Mouse (Mus musculus): ENCODE measurements around the gene Gmcl1.
A peak's percentile ranks its signal among the peaks of the same experiment; 100 is the strongest.

Gmcl1 gene

DNA sequence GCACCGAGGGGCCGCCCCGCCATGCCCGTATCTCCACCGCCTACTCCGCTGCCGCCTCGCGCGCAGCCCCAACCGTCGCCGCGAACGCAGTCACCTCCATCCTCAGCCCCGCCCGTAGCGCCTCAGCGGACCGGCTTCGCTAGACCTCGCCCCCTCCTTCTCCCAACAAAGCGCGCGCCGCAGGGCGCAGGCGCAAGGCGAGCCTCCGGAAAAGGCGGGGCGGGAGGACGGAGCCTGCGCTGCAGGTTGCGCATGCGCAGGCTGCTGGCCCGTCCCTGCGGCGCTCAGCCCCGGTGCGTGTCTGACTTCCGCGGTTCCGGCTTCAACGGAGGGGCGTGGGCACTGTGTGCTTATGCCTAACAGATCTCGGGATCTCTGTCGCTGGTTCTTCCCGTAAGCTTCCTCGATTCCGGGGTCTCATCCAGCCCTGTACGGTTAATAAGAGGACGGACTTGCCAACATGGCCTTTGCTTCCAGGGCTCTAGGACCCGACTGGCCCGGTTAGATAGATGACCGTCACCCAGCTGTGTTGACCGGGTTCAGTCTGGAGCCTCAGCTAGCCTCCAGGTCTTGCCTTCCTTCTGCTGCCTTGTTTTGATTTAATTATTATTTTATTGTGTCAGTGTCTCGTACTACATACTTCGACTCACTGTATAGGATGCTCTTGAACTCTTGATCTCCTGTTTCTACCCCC is at the start of gene Gmcl1:
Gmcl1 (minus strand) TSS at position 201 of the 694 bp plus-strand sequence.
- DNase-seq: peak; percentile 91

DNA sequence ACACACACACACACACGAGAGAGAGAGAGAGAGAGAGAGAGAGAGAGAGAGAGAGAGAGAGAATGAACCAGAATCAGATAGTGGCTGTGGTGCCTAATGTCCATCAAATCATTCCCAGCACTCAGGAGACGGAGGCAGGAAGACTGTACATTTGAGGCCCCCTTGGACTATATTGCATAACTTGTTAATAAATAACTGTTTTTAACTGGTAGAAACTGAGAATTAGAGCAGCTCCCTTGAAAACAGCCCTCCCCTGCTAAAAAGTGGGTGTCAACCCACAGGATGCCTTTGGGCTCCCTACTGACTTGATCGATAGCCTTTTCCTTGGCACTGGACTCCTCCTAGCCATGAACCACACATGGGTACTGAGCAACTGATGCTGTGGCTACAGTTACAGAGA is 49.2 kb upstream of the Gmcl1 start:
- no peak for DNase-seq

DNA sequence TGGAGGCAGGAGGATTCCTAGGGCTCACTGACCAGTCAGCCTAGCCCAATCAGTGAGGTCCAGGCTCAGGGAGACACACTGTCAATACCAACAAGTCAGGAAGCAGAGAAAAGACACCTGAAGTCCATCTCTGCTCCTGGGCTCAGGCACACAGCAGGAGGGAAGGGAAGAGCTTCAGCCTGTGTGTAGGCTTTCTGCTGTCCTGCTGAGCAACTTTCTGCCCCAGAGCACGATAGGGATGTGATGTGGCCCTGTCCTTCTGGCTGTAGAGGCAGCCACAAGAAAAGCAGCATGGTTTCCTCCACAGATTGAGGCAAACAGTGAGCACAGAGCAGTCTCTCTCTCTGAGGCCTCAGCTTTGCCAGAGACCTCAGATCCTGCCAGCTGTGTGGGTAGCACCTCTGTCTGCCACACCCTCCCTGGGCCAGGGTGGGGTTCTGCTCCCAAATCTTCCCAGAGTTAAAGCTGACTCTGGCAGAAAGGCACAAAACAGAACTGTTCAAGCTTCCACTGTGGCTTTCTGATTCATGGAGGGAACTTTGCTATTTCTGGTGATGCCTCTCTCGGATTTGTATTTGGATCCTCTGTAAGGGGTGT is 48.3 kb upstream of the Gmcl1 start:
- DNase-seq: no peak

DNA sequence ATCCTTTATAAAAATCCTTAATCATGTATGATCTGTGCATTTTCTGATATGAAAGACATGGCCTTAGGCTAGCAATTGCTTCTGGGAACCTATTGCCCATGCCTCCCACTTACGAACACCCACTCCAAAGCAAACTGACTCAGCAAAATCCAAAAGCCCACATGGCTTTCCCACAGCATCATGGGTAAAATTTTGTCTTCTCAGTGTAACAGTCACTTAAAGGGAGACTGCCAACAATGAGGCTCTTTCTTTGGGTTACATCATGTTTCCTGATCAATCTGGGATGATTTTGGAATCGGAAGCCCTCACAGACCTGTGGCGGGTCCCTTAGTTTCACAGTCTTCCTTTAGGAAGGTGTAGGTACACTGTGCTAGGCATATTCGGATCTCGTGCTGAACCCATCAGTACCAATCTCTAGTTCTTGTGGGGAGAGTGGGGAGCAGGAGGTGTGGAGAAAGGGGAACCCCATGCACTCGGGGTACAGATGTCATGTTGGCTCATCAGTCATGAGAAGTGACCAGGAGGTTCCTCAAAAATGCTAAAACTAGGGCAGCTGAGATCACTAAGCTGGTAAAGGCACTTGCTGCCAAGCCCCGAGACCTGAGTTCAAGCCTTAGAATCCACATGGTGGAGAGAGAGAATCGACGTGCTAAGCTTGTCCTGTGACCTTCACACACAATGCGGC is 45.9 kb upstream of the Gmcl1 start:
- DNase-seq: no peak

DNA sequence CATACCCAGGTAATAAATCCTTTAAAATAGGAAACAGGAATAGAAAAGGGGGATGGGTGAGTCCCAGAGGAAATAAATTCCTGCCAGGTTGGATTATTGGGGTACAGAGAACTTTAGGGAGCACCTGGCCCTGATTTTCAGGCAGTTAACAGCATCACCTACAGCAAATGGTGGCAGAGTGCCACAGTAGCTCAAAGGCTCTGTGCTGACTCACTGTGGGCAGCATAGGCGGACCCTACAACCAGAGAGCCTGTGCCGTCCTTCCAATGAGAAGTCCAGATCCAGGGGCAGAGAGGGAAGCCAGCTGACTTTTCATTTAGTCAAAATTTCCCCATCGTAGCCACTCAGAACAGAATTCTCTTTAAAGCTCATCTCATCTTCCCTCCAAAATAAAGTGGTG is 44.0 kb upstream of the Gmcl1 start:
- DNase-seq: no peak

DNA sequence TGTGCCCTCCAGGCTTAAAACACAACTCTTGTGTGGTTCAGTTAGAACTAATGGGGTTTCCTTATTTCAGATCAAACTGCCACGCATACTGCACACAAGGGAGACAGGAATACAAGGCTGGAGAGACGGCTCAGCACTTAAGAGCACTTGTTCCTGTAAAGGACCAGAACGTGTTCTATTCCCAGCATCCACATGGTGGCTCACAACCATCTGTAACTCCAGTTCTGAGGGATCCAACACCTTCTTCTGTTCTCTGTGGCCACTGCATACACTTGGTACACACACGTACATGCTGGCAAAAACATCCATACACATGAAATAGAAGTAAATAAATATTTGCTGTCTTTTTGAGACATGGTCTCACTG is 43.5 kb upstream of the Gmcl1 start:
- no peak for DNase-seq

GRCm38 (mm10) chr6:86776001-86776705 is 43.0 kb upstream of the Gmcl1 start:
- no peak for DNase-seq

DNA sequence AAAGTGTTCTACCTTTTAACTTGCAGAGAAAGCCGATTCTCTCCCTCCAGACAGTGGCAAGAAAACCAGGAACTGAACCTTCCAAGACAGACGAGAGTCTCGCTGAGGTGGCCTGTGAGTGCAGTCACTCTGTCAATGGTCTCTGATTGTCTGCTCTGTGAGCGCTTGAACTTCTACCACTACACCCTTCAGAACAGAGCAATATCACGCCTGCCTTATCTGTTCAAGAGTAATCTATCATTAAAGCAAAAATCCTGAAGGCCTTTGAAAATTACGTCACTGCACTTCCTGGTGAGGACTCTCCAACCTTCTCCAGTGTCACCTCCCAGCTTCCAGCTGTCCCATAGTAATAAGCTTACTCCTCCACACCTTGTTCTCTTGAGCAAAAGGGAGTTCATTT is 41.8 kb upstream of the Gmcl1 start:
- no peak for DNase-seq

GRCm38 (mm10) chr6:86773830-86774229 is 40.6 kb upstream of the Gmcl1 start:
- DNase-seq: no peak

DNA sequence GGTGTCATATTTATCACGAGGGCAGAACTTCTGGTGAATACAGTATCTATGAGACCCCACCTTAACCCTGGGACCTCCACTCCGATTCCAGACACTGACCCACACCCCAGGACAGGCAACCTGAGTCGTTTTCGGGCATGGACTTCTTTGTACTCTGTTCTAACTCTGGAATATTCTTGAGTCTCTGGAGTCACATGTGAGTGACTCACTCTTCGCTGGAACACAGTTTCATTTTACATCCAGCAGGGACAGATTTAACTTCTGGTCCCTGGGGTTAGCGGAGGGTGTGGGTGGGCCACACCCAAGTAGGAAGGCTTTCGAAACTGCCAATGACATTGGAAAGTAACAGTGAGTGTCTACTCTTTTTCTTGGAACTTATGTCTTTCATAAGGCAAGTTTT is 39.4 kb upstream of the Gmcl1 start:
- no peak for DNase-seq

DNA sequence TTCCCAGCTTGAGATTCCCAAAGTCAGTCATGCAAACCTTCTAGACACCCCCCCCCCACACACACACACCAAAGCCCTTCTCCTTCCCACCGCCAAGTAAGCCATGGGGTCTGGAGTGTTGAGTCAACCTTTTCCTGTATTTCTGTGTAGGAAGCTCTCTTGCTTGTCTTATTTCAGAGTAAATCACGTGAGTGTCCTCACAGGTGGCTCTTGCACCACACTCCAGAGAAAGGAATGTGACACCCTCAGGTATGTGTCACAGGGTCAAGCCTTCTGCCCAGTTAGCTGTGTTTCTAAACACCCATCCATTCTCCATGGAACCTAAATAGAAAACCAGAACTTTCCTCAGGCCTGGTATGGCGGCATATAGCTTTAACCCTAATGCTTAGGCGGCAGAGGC is 35.8 kb upstream of the Gmcl1 start:
- no peak for DNase-seq

GRCm38 (mm10) chr6:86768186-86768776 is 35.1 kb upstream of the Gmcl1 start:
- DNase-seq: no peak

DNA sequence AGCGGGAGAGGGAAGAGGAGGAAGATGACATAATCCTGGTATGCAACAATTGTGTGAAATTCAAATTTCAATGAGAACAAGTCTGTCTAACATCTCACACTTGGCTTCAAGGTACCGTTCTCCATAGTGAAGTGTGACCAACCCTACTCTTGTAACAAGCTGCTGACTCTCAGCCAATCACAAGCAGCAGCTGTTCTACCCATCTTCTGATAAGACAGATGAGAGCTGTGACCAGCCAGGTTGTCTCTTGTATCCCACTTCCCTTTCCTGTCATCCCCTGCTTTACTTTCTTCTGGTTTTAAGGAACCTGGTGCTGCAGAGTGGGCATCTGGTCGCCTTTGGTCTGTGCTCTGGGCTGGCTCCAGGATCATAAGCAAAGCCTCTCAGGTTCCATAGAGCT is 34.3 kb upstream of the Gmcl1 start:
- no peak for DNase-seq

GRCm38 (mm10) chr6:86765637-86766059 is 32.5 kb upstream of the Gmcl1 start:
- no peak for DNase-seq

DNA sequence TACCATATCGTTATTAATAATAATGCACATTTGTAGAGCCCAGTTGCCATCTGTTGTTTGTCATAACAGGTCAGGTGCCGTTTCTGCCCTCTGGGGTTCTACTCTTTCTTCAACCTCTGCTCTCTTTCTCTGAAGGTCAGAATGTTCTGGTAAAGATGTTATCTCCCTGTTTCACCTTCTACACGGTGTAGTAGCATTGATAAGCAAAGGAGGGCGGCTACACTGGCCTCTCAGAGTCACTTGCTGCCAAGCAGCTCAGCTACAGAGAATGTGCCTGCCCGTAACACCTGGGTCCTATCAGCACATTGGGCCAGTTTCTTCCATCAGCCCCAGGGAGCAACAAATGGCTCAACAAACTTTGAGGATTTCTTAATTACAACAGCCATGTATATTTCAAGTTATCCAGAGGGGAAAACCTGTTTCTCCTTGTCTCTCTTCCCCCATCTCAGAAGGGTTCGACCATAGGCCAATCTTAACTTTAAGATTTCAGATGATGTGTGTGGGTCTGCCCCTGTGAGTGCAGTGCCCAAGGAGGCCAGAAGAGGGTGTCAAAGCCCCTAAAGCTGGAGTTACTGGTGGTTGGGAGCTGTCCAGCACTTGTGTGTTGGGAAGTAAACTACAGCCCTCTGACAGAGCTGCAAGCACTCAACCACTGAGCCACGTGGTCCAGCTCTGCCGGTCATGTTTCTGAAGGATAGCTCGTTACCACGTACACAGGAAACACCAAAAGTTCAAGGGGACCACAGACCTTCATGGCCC is 21.1 kb upstream of the Gmcl1 start:
- no peak for DNase-seq

- no peak for DNase-seq
Observed at GRCm38 (mm10) chr6:86752843-86753485, 19.8 kb upstream of the Gmcl1 start.

GRCm38 (mm10) chr6:86750961-86751360 is 17.8 kb upstream of the Gmcl1 start:
- DNase-seq: no peak

- no peak for DNase-seq
Observed at GRCm38 (mm10) chr6:86749817-86750216, 16.6 kb upstream of the Gmcl1 start.

- peak; percentile 56 for DNase-seq
Observed at GRCm38 (mm10) chr6:86747171-86747570, 14.0 kb upstream of the Gmcl1 start.

DNA sequence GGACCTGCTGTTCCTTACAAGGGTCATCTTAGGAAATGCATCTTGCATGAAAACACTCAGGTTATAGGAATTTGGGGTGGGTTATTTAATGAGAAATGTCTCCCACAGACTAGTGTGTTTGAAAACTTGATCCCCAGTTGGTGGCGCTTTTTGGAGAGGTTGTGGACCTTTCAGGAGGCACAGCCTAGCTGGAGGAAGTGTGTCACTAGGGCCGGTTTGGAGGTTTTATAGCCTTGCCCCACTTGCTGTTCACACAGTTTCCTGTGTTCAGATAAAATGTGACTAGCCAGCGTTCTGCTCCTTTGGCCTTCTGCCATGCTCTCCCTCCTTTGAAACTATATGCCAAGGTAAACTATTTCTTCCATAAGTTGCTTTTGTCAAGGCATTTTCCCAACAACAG is 7.5 kb upstream of the Gmcl1 start:
- DNase-seq: no peak

GRCm38 (mm10) chr6:86736830-86737229 is 3.6 kb upstream of the Gmcl1 start:
- no peak for DNase-seq

DNA sequence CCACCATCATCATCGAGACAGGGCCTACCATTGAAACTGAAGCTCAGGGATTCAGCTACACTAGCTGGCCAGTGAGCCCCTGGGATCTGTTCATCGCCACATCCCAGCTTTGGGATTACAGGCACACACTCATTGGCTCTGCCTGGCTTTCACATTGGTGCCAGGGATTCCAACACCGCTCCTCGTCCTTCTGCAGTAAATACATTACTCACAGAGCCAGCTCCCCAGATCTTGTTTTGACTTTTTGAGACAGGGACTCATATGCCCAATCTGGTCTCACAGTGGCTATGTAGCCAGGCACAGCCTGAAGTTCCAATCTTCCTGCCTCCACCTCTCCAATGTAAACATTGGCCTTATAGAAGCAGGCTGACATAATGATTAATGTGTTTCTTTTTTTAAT is 3.1 kb upstream of the Gmcl1 start:
- no peak for DNase-seq

Measured in cerebellum, adult 8-10 months (tissue).